Mouse (Mus musculus) small intestine, adult 2 months (tissue): ENCODE results near the gene BC017158. TPM values are rescaled to one million over a fixed set of nuclear protein-coding genes. Genes with fewer than 3 reads are reported as not detected.

Source experiments
- H3K27ac ChIP-seq: fragments of 200-500 bp; 2 replicates; pipeline ENCODE4 v1.5.1; 2012; ENCODE audit warnings: low read depth, low read length, control low read depth, inconsistent platforms; ENCODE audit not compliant: insufficient read depth
- H3K27me3 ChIP-seq: fragments of 200-500 bp; 2 replicates; pipeline ENCODE4 v1.6.1; 2012; ENCODE audit warnings: mild to moderate bottlenecking, moderate library complexity, low read length, inconsistent platforms; ENCODE audit not compliant: control insufficient read depth, insufficient read depth
- H3K36me3 ChIP-seq: fragments of 200-500 bp; 2 replicates; pipeline ENCODE4 v1.6.1; 2012; ENCODE audit warnings: mild to moderate bottlenecking, low read length, control low read depth, inconsistent platforms; ENCODE audit not compliant: control insufficient read depth, insufficient read depth
- H3K4me1 ChIP-seq: fragments of 200-500 bp; 2 replicates; pipeline ENCODE4 v1.6.1; 2012; ENCODE audit warnings: low read length, inconsistent platforms, mixed read lengths; ENCODE audit not compliant: control insufficient read depth, insufficient read depth, insufficient read length
- H3K4me3 ChIP-seq: fragments of 200-500 bp; 2 replicates; pipeline ENCODE4 v1.5.1; 2012; ENCODE audit warnings: low read depth, mild to moderate bottlenecking, control low read depth, inconsistent platforms, low read length, moderate library complexity
- CTCF ChIP-seq: fragments of 200-500 bp; IDR thresholded peaks from 2 replicates; pipeline ENCODE4 v1.5.1; 2012; ENCODE audit warnings: low read depth, mild to moderate bottlenecking, control low read depth, inconsistent platforms, low read length, moderate library complexity, mixed read lengths; ENCODE audit not compliant: insufficient replicate concordance, insufficient read length; ENCODE audit errors: extremely low read depth
- POLR2A ChIP-seq: fragments of 200-500 bp; IDR thresholded peaks from 2 replicates; pipeline ENCODE4 v1.6.1; 2012; ENCODE audit warnings: low read depth, mild to moderate bottlenecking, control low read depth, inconsistent platforms, low read length, moderate library complexity
- WGBS: fragments of 180-500 bp; shearing (Covaris S2); methylation state at CpG from one replicate; pipeline ENCODE4 v1.1.7; 2018; 5-methylcytosine and 5-hydroxymethylcytosine counted together
- polyA plus RNA-seq: library from polyadenylated mRNA; depleted of rRNA; stranded (reverse); fragments of >200 nt; gene quantifications from 2 replicates; pipeline ENCODE4 v1.2.3, GENCODE M21; 2012

The BC017158 gene
- polyA plus RNA-seq, 1 experiment: 52.7 TPM

GRCm38 (mm10) chr7:128247443-128247842 is 50.5 kb downstream of the BC017158 start:
- 2% methylated on average over 13 of the region's 13 CpGs for WGBS
- H3K4me3 ChIP-seq: peak overlapping the region; percentile 70; the same call in 1 of the 2 replicates
- H3K36me3 ChIP-seq: peaks cover 22% of the 10 kb centered on the region

GRCm38 (mm10) chr7:128246496-128247391 is 51.2 kb downstream of the BC017158 start, which contains the start of gene Tgfb1i1:
TSS of gene Tgfb1i1 (plus strand) at chr7:128246812.
- TF ChIP-seq POLR2A (no peak), CTCF (no peak)
- 13% methylated on average over 28 of the region's 30 CpGs for WGBS
- Histone ChIP-seq H3K27ac (peak within 1 kb of the TSS; percentile 94), H3K4me1 (no peaks in the 10 kb centered on the region; the same call in 1 of the 2 replicates), H3K4me3 (peak within 1 kb of the TSS; percentile 70), H3K36me3 (peaks cover 28% of the 10 kb centered on the region), H3K27me3 (no peaks in the 10 kb centered on the region)

More at GRCm38 (mm10) chr7:128247443-128247842, 50.5 kb downstream of the BC017158 start:
- peak overlapping the region; percentile 94 for H3K27ac ChIP-seq
- TF ChIP-seq POLR2A (no peak), CTCF (peak; percentile 77; the same call in 1 of the 2 replicates)
- H3K27me3 ChIP-seq: no peaks in the 10 kb centered on the region
- no peaks in the 10 kb centered on the region; the same call in 1 of the 2 replicates for H3K4me1 ChIP-seq

- Histone ChIP-seq H3K4me1 (no peaks in the 10 kb centered on the region; the same call in 1 of the 2 replicates), H3K36me3 (peaks cover 38% of the 10 kb centered on the region), H3K4me3 (no peak overlapping the region), H3K27ac (peak overlapping the region; percentile 81), H3K27me3 (no peaks in the 10 kb centered on the region)
- TF ChIP-seq CTCF: no peak
- no peak for TF ChIP-seq POLR2A
- WGBS: 94% methylated on average over 4 of the region's 4 CpGs
Observed at GRCm38 (mm10) chr7:128245547-128245946, 52.4 kb downstream of the BC017158 start.

- H3K4me3 ChIP-seq: no peak overlapping the region
- peaks cover 46% of the 10 kb centered on the region for H3K36me3 ChIP-seq
- H3K27ac ChIP-seq: no peak overlapping the region
- no peaks in the 10 kb centered on the region; the same call in 1 of the 2 replicates for H3K4me1 ChIP-seq
- no peaks in the 10 kb centered on the region for H3K27me3 ChIP-seq
- 93% methylated on average over 18 of the region's 18 CpGs for WGBS
- TF ChIP-seq CTCF (no peak), POLR2A (no peak)
Observed at GRCm38 (mm10) chr7:128244410-128245025, 53.5 kb downstream of the BC017158 start.

- H3K4me1 ChIP-seq: no peaks in the 10 kb centered on the region; the same call in 1 of the 2 replicates
- 92% methylated on average over 10 of the region's 10 CpGs for WGBS
- H3K4me3 ChIP-seq: no peak overlapping the region
- peaks cover 46% of the 10 kb centered on the region for H3K36me3 ChIP-seq
- H3K27ac ChIP-seq: no peak overlapping the region
- H3K27me3 ChIP-seq: no peaks in the 10 kb centered on the region
- no peak for TF ChIP-seq CTCF
- no peak for TF ChIP-seq POLR2A
Observed at GRCm38 (mm10) chr7:128243921-128244320, 54.0 kb downstream of the BC017158 start.

- H3K4me3 ChIP-seq: no peak overlapping the region
- WGBS: 96% methylated on average over 16 of the region's 16 CpGs
- no peak overlapping the region for H3K27ac ChIP-seq
- H3K36me3 ChIP-seq: peaks cover 46% of the 10 kb centered on the region
- H3K4me1 ChIP-seq: peaks cover 2% of the 10 kb centered on the region
- TF ChIP-seq POLR2A (no peak), CTCF (no peak)
- no peaks in the 10 kb centered on the region for H3K27me3 ChIP-seq
Observed at GRCm38 (mm10) chr7:128242331-128242730, 55.6 kb downstream of the BC017158 start.
